Mouse (Mus musculus) heart, embryonic 11.5 days (tissue): ENCODE measurements around the gene Ankrd13b. TPM values are rescaled to one million over a fixed set of nuclear protein-coding genes. Genes with fewer than 3 reads are reported as not detected.
A peak's percentile ranks its signal among the peaks of the same experiment; 100 is the strongest.

Experiments used
- ATAC-seq: fragments of 200-750 bp; cut with Nextera tagmentation; replicated peaks from 2 replicates; pipeline ENCODE4 v1.8.0; 2017; ENCODE audit warnings: moderate library complexity; ENCODE audit not compliant: insufficient number of reproducible peaks, low FRiP score, low TSS enrichment
- H3K27ac ChIP-seq: fragments of 300-500 bp; sonication (generic); 2 replicates; pipeline ENCODE4 v1.5.1; 2014; ENCODE audit warnings: mild to moderate bottlenecking, low read depth, low read length
- H3K27me3 ChIP-seq: fragments of 300-500 bp; sonication (generic); 2 replicates; pipeline ENCODE4 v1.6.1; 2014; ENCODE audit warnings: mild to moderate bottlenecking, low read length, mixed read lengths; ENCODE audit not compliant: control insufficient read depth, insufficient read depth
- H3K36me3 ChIP-seq: fragments of 300-500 bp; sonication (generic); 2 replicates; pipeline ENCODE4 v1.6.1; 2014; ENCODE audit warnings: mild to moderate bottlenecking, low read length, moderate library complexity, mixed read lengths; ENCODE audit not compliant: control insufficient read depth, insufficient read depth
- H3K4me1 ChIP-seq: fragments of 300-500 bp; sonication (generic); 2 replicates; pipeline ENCODE4 v1.6.1; 2014; ENCODE audit warnings: low read length; ENCODE audit not compliant: control insufficient read depth, insufficient read depth
- H3K4me2 ChIP-seq: fragments of 300-500 bp; sonication (generic); 2 replicates; pipeline ENCODE4 v1.6.1; 2014; ENCODE audit warnings: mild to moderate bottlenecking, moderate library complexity
- H3K4me3 ChIP-seq: fragments of 300-500 bp; sonication (generic); 2 replicates; pipeline ENCODE4 v1.5.1; 2014; ENCODE audit warnings: low read depth, low read length
- H3K9ac ChIP-seq: fragments of 300-500 bp; sonication (generic); 2 replicates; pipeline ENCODE4 v1.6.1; 2014; ENCODE audit warnings: mild to moderate bottlenecking, low read depth, low read length, moderate library complexity
- H3K9me3 ChIP-seq: fragments of 300-500 bp; sonication (generic); replicated peaks from 2 replicates; pipeline ENCODE4 v1.6.1; 2016; ENCODE audit warnings: low read length; ENCODE audit not compliant: control insufficient read depth
- WGBS: fragments of 180-500 bp; shearing (Covaris S2); extraction: QIAGEN DNeasy Blood & Tissue Kit; methylation state at CpG from one replicate; pipeline ENCODE4 v1.1.7; 2014; ENCODE audit not compliant: insufficient replicate concordance; 5-methylcytosine and 5-hydroxymethylcytosine counted together
- polyA plus RNA-seq: library from polyadenylated mRNA; unstranded; fragments of >200 nt; fragmentation: Nextera tagmentation; extraction: Ambion mirVana; gene quantifications from 2 replicates; pipeline ENCODE4 v1.2.1, GENCODE M21; 2014

The Ankrd13b gene
- polyA plus RNA-seq, 1 experiment from 2014 or later, result 3.0 TPM

GRCm38 (mm10) chr11:77518051-77518798, 28.7 kb upstream of the Ankrd13b start:
- H3K9ac ChIP-seq, result no peak overlapping the region
- no peak overlapping the region for H3K27ac ChIP-seq
- no peak for ATAC-seq
- H3K4me2 ChIP-seq, result no peak overlapping the region
- no peak overlapping the region for H3K4me3 ChIP-seq
- H3K36me3 ChIP-seq, result no peaks in the 10 kb centered on the region
- WGBS, result 76% methylated on average over 27 of the region's 27 CpGs
- peaks cover 21% of the 10 kb centered on the region for H3K27me3 ChIP-seq
- H3K4me1 ChIP-seq, result peaks cover 25% of the 10 kb centered on the region
- H3K9me3 ChIP-seq, result no peaks in the 10 kb centered on the region

DNA sequence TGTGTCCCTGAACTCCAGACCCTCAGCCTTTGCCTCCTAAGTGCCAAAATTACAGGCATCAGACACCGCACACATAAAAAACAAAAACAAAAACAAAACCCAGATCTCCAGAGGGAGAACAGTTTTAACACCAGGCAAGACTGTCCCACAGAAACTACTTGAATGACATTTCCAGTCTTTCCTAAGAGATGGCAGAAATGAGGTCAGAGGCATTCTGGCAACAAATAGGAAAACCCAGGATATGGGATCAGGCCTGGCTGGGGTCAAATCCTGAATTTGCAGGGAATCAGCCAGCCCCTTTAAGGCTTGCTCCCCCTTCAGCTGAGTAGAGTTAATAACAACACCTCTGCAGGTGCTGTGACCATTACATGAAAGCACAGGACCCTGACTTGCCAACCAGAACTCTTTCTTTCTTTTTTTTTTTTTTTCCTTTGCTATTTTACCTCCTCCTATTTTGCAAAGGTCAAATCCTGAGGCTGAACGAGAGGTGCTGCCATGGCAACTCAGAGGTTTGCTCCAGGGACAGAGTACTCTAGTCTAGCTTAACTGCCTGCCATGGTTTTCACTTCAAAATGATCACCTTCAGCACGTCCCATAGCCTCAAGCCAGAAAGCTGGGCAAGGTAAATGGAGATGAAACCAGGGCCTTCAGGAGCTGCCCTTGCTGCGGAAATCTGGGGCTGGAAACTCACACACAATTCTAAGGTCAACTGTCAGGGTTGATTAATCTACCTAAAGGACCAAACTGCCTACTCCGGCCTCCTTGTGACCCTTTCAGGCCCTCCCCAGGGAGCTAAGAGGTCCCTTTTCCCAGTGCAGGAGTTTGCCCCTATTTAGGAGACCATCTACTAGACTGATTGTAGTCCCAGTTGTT, 27.3 kb upstream of the Ankrd13b start:
- no peak overlapping the region for H3K27ac ChIP-seq
- no peaks in the 10 kb centered on the region for H3K36me3 ChIP-seq
- no peak for ATAC-seq
- WGBS, result 72% methylated on average over 5 of the region's 5 CpGs
- no peak overlapping the region for H3K4me3 ChIP-seq
- H3K9me3 ChIP-seq, result no peaks in the 10 kb centered on the region
- H3K27me3 ChIP-seq, result peaks cover 21% of the 10 kb centered on the region
- H3K4me2 ChIP-seq, result no peak overlapping the region
- H3K9ac ChIP-seq, result no peak overlapping the region
- peaks cover 30% of the 10 kb centered on the region for H3K4me1 ChIP-seq

DNA sequence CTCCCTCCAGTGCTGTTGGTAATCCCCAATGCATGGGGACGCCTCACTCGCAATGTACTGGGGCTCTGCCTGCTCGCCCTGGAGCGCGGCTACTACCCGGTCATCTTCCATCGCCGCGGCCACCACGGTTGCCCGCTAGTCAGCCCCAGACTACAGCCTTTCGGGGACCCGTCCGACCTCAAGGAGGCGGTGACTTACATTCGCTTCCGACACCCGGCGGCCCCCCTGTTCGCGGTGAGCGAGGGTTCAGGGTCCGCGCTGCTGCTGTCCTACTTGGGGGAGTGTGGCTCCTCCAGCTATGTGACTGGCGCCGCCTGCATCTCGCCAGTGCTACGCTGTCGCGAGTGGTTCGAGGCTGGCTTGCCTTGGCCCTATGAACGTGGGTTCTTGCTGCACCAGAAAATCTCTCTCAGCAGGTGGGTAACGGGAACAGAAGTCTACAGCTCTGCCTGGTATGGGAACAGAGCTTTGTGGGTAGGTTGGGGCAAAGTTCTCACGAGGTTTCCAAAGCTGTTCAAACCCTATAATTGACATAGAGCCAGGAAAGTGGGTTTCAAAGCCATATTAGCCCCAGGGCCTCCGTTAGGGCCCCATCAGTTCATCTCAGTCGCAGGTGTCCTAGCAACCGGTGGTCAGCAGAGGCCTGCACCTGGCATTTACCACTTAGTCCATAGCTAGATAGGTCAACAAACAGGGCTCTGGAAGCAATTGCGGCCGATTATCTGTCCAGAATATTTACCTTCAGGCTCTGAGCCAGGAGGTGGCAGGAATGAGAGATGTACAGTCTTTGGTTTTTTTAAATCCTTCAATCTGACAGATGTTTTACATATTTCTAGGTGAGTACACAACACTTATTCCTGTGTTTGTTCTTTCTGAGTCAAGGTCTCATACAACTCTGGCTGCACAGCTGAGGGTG, 26.4 kb upstream of the Ankrd13b start, which contains the start of gene Trp53i13:
Trp53i13 (minus strand) TSS at position 344 of the 916 bp plus-strand sequence.
- H3K27ac ChIP-seq, result peak within 1 kb of the TSS; percentile 59
- 8% methylated on average over 39 of the region's 39 CpGs for WGBS
- no peaks in the 10 kb centered on the region for H3K9me3 ChIP-seq
- no peaks in the 10 kb centered on the region for H3K36me3 ChIP-seq
- peak within 1 kb of the TSS; percentile 72 for H3K9ac ChIP-seq
- ATAC-seq, result no peak
- peak within 1 kb of the TSS; percentile 73 for H3K4me3 ChIP-seq
- peak within 1 kb of the TSS; percentile 98 for H3K4me2 ChIP-seq
- H3K27me3 ChIP-seq, result peaks cover 21% of the 10 kb centered on the region
- H3K4me1 ChIP-seq, result peaks cover 30% of the 10 kb centered on the region

DNA sequence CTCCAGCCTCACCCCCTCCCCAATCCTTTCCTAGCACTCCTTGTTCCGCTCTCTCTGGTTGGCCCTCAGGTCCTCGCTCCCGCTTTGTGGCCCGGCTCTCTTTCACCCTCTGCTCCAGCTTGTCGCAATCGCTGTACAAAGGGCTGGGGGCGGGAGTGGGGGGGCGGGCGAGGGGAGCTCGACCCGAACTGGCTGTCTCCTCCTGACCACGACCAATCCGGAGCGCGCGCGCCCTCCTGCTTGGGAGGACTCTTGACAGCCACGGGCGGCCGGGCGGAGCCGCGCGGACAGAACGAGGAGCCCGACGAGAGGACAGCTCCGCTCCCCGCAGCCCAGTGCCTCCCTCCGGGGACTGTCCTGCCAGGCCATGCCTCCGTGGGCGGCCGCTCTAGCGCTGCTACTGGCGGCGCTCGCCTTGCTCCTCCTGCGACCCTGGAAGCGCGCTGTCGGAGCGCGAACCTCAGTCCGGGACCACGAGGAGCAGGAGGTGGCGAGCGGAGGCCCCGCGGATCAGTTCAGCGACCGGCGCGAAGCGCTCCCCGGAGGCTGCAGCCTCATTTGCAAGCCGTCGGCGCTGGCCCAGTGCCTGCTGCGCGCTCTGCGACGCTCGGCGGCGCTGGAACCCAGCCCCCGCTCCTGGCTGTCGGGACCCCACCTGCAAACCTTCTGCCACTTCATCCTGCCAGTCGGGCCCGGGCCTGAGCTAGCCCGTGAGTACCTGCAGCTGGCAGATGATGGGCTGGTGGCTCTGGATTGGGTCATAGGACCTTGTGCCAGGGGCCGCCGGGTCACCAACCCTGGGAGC, 25.6 kb upstream of the Ankrd13b start, which contains the start of gene Abhd15:
Abhd15 (plus strand) TSS at position 290 of the 805 bp plus-strand sequence.
- Histone ChIP-seq H3K27ac (peak within 1 kb of the TSS; percentile 59), H3K4me1 (peaks cover 30% of the 10 kb centered on the region), H3K36me3 (no peaks in the 10 kb centered on the region), H3K9ac (peak within 1 kb of the TSS; percentile 72), H3K4me2 (peak within 1 kb of the TSS; percentile 98), H3K27me3 (peaks cover 21% of the 10 kb centered on the region), H3K9me3 (no peaks in the 10 kb centered on the region), H3K4me3 (peak within 1 kb of the TSS; percentile 73)
- ATAC-seq, result peak; percentile 65
- WGBS, result under 1% methylated on average over 69 of the region's 72 CpGs

- Histone ChIP-seq H3K27ac (peak overlapping the region; percentile 59), H3K9ac (peak overlapping the region; percentile 72), H3K36me3 (no peaks in the 10 kb centered on the region), H3K4me2 (peak overlapping the region; percentile 98), H3K27me3 (peaks cover 21% of the 10 kb centered on the region), H3K9me3 (no peaks in the 10 kb centered on the region), H3K4me3 (peak overlapping the region; percentile 73), H3K4me1 (peaks cover 30% of the 10 kb centered on the region)
- 0 out of 2 replicates have a peak, but pooled peaks have one; percentile 39 for ATAC-seq
- 3% methylated on average over 19 of the region's 19 CpGs for WGBS
These were observed 24.9 kb upstream of the Ankrd13b start for GRCm38 (mm10) chr11:77514281-77514831.

DNA sequence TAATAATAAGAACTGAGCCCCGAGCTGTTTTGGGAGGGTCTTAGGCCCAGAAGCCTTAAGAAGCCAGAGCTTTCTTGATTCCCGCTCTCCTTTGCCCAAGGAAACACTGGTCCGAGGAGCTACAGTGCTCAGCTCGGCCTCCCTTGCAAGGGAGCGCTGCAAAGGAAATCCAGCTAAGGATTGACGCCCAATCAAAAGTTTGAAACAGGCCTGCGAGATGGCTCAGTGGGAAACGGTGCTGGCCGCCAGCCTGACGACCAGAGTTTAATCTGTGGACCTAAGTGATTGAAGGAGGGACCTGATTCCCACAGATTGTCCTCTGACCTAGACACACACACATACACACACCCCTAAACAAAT, 24.3 kb upstream of the Ankrd13b start:
- H3K4me2 ChIP-seq, result peak overlapping the region; percentile 98
- peaks cover 33% of the 10 kb centered on the region for H3K4me1 ChIP-seq
- H3K36me3 ChIP-seq, result 0 out of 2 replicates have a peak, but pooled peaks cover 2% of the 10 kb centered on the region
- H3K27ac ChIP-seq, result peak overlapping the region; percentile 13
- peaks cover 21% of the 10 kb centered on the region for H3K27me3 ChIP-seq
- H3K4me3 ChIP-seq, result peak overlapping the region; percentile 73
- WGBS, result 7% methylated on average over 10 of the region's 10 CpGs
- no peaks in the 10 kb centered on the region for H3K9me3 ChIP-seq
- ATAC-seq, result no peak
- H3K9ac ChIP-seq, result peak overlapping the region; percentile 72

GRCm38 (mm10) chr11:77512891-77513810, 23.7 kb upstream of the Ankrd13b start:
- under 1% methylated on average over 71 of the region's 84 CpGs for WGBS
- H3K4me2 ChIP-seq, result peak overlapping the region; percentile 98
- H3K36me3 ChIP-seq, result 0 out of 2 replicates have a peak, but pooled peaks cover 2% of the 10 kb centered on the region
- peak overlapping the region; percentile 85 for H3K9ac ChIP-seq
- H3K27ac ChIP-seq, result peak overlapping the region; percentile 75
- H3K4me1 ChIP-seq, result peaks cover 39% of the 10 kb centered on the region
- peak overlapping the region; percentile 73 for H3K4me3 ChIP-seq
- H3K27me3 ChIP-seq, result peaks cover 21% of the 10 kb centered on the region
- H3K9me3 ChIP-seq, result no peaks in the 10 kb centered on the region
- ATAC-seq, result peak; percentile 76
